Mouse (Mus musculus) C2C12 (cell line): ENCODE measurements around the gene 9930021J03Rik. TPM values are rescaled to one million over a fixed set of nuclear protein-coding genes. Genes with fewer than 3 reads are reported as not detected.

Source experiments
- H3K27me3 ChIP-seq: one replicate; pipeline ENCODE4 v1.6.1; 2011; ENCODE audit not compliant: control insufficient read depth, insufficient read depth, insufficient read length
- H3K36me3 ChIP-seq: one replicate; pipeline ENCODE4 v1.6.1; 2011; ENCODE audit not compliant: control insufficient read depth, insufficient read depth
- H3K4me3 ChIP-seq: one replicate; pipeline ENCODE4 v1.5.1; 2011; ENCODE audit warnings: mild to moderate bottlenecking, control low read depth; ENCODE audit not compliant: poor library complexity, insufficient read depth, severe bottlenecking
- H3K79me2 ChIP-seq: one replicate; pipeline ENCODE4 v1.6.1; 2011; ENCODE audit not compliant: control insufficient read depth, insufficient read depth
- H3K79me3 ChIP-seq: one replicate; pipeline ENCODE4 v1.6.1; 2011; ENCODE audit warnings: low read depth, control low read depth
- H3ac ChIP-seq: one replicate; pipeline ENCODE3; 2011; ENCODE audit warnings: low read depth; ENCODE audit not compliant: control insufficient read depth, insufficient read length
- CEBPB ChIP-seq: IDR thresholded peaks from one replicate; pipeline ENCODE4 v1.6.1; 2011; ENCODE audit warnings: low read depth, mild to moderate bottlenecking, control low read depth, moderate library complexity
- CTCF ChIP-seq: IDR thresholded peaks from one replicate; pipeline ENCODE4 v1.5.1; 2011; ENCODE audit not compliant: control insufficient read depth, insufficient read depth, insufficient read length
- FOSL1 ChIP-seq: IDR thresholded peaks from one replicate; pipeline ENCODE4 v1.8.0; 2011; ENCODE audit warnings: mild to moderate bottlenecking, low read length; ENCODE audit not compliant: poor library complexity, insufficient read depth, severe bottlenecking
- MAX ChIP-seq: IDR thresholded peaks from one replicate; pipeline ENCODE4 v1.6.1; 2011; ENCODE audit warnings: mild to moderate bottlenecking, control low read depth
- MYOD1 ChIP-seq: IDR thresholded peaks from one replicate; pipeline ENCODE4 v1.6.1; 2011; ENCODE audit warnings: low read depth; ENCODE audit not compliant: control insufficient read depth, insufficient read length
- MYOG ChIP-seq: IDR thresholded peaks from one replicate; pipeline ENCODE4 v1.6.1; 2011; ENCODE audit not compliant: control insufficient read depth, insufficient read length; ENCODE audit errors: extremely low read depth
- USF1 ChIP-seq: IDR thresholded peaks from one replicate; pipeline ENCODE4 v1.6.1; 2011; ENCODE audit warnings: low read depth, mild to moderate bottlenecking, control low read depth, moderate library complexity
- polyA plus RNA-seq: library from polyadenylated mRNA; unstranded; fragments of >200 nt; fragmentation: generic; extraction: Trizol; gene quantifications from one replicate; pipeline ENCODE4 v1.2.1, GENCODE M21; 2012; ENCODE audit warnings: missing spikeins

Gene 9930021J03Rik
- polyA plus RNA-seq, 1 experiment = 2.3 TPM

- H3K4me3 ChIP-seq = no peak overlapping the region
- no peaks in the 10 kb centered on the region for H3K79me3 ChIP-seq
- no peak overlapping the region for H3ac ChIP-seq
- H3K27me3 ChIP-seq = no peaks in the 10 kb centered on the region
- TF ChIP-seq FOSL1 (no peak), MYOD1 (no peak), MAX (no peak), USF1 (peak; percentile 52), CTCF (no peak), MYOG (no peak), CEBPB (no peak)
- no peaks in the 10 kb centered on the region for H3K36me3 ChIP-seq
- H3K79me2 ChIP-seq = no peaks in the 10 kb centered on the region
Measured at GRCm38 (mm10) chr19:29828558-29828957, 22.8 kb upstream of the 9930021J03Rik start.

DNA sequence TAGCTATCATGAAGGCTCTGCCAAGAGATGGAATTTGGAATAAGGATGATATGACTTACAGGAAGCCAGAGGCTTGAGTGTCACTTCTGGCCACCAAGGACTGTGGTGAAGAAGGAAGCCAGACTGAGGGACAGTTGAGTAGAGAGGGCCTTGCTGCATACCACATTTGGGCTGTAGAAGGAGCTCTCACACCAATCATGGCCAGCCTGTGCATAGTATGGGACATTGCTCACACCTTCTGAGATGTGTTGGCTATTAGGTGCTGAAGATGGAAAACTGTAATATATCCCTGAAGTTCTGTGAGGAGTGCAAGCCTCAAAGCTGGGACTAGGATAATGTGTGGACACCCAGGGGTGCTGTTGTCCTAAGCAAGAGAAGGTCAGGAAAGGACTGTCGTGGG is 20.9 kb upstream of the 9930021J03Rik start:
- TF ChIP-seq CTCF (peak; percentile 79), MAX (no peak)

GRCm38 (mm10) chr19:29825003-29825402 is 19.2 kb upstream of the 9930021J03Rik start:
- H3ac ChIP-seq = no peak overlapping the region

More for the DNA sequence above, 20.9 kb upstream of the 9930021J03Rik start:
- Histone ChIP-seq H3K36me3 (no peaks in the 10 kb centered on the region), H3K79me2 (no peaks in the 10 kb centered on the region), H3ac (no peak overlapping the region), H3K27me3 (no peaks in the 10 kb centered on the region), H3K79me3 (no peaks in the 10 kb centered on the region), H3K4me3 (no peak overlapping the region)

GRCm38 (mm10) chr19:29824034-29824700 is 18.4 kb upstream of the 9930021J03Rik start:
- Histone ChIP-seq H3ac (no peak overlapping the region), H3K79me2 (no peaks in the 10 kb centered on the region), H3K36me3 (no peaks in the 10 kb centered on the region), H3K79me3 (no peaks in the 10 kb centered on the region), H3K27me3 (no peaks in the 10 kb centered on the region), H3K4me3 (no peak overlapping the region)
- TF ChIP-seq FOSL1 (no peak), CEBPB (peak; percentile 89), CTCF (peak; percentile 47)

More at GRCm38 (mm10) chr19:29825003-29825402, 19.2 kb upstream of the 9930021J03Rik start:
- no peak for TF ChIP-seq CTCF
- TF ChIP-seq MAX = no peak
- no peak for TF ChIP-seq FOSL1
- peak; percentile 23 for TF ChIP-seq CEBPB
- TF ChIP-seq MYOD1 = no peak
- TF ChIP-seq USF1 = no peak
- no peaks in the 10 kb centered on the region for H3K79me3 ChIP-seq
- no peak overlapping the region for H3K4me3 ChIP-seq
- no peaks in the 10 kb centered on the region for H3K27me3 ChIP-seq
- no peaks in the 10 kb centered on the region for H3K79me2 ChIP-seq
- no peaks in the 10 kb centered on the region for H3K36me3 ChIP-seq

GRCm38 (mm10) chr19:29823456-29824010 is 17.7 kb upstream of the 9930021J03Rik start:
- TF ChIP-seq MYOG (no peak), MAX (no peak), USF1 (no peak), CEBPB (no peak), FOSL1 (no peak), CTCF (no peak)
- Histone ChIP-seq H3K27me3 (no peaks in the 10 kb centered on the region), H3K79me3 (no peaks in the 10 kb centered on the region), H3ac (no peak overlapping the region), H3K36me3 (no peaks in the 10 kb centered on the region), H3K4me3 (no peak overlapping the region), H3K79me2 (no peaks in the 10 kb centered on the region)

DNA sequence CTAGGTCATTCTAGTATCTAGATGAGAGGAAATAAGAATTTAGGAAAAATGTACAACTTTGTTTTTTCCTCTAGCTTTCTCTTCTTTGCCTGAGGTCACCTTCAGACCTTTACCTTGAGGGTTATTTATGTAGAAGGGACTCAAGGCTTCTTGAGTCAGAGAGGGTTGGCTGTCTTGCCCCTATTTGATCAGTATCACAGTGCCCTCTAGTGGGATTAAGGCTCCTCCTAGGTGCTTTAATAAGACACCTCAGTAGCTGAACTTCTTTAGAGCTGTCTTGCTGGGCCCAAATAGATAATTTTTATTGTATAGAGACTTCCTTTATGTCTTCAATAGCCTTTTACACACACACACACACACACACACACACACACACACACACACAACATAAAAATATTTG is 15.2 kb upstream of the 9930021J03Rik start:
- Histone ChIP-seq H3K4me3 (no peak overlapping the region), H3ac (no peak overlapping the region), H3K36me3 (no peaks in the 10 kb centered on the region), H3K27me3 (no peaks in the 10 kb centered on the region), H3K79me2 (no peaks in the 10 kb centered on the region), H3K79me3 (no peaks in the 10 kb centered on the region)
- no peak for TF ChIP-seq MYOG
- no peak for TF ChIP-seq CTCF
- no peak for TF ChIP-seq FOSL1
- no peak for TF ChIP-seq CEBPB
- TF ChIP-seq MYOD1 = no peak
